Mouse (Mus musculus) cerebellum, postnatal 10 days (tissue): ENCODE results near the gene Ndufs3.
A peak's percentile ranks its signal among the peaks of the same experiment; 100 is the strongest.

Experiments
- DNase-seq, 2 experiments: peaks; one replicate each; pipeline ENCODE4 v3.0.0; 2021; ENCODE audit warnings: mixed read lengths in 2 of 2

The Ndufs3 gene

DNA sequence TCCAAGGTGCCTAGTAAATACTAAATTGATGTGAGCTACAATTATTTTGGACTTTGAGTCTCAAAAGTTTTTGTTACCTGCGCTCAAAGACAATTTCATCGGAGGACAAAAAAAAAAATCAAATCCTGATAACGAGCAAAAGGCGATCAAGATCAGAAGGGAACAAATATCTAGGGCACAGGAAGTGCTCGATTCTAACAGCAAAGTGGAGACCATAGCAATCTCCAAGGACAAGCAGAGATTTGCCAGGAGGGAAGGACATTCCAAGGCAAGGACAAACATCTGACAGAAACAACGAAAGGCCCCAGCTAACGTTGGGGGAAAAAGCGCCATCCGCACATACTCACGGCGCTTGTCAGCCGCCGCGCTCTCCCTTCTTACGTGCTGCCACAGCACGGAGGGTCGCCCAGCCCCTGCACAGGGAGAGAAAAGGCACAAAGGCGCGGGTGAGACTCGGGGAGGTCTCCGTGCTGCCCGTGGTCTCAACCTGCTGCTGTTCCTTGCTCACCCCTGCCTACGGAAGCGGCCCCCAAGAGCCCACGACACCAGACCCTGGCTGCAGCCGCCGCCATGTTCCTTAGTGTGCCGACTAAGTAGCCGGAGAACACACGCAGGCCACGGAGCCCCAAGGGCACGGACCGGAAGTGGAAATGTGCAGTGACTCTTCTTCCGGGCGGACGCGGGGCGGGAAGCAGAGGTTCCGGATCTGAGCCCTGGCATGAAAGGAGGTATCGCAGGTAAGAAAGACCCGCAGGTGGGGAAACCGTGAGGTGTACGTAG lies at the start of gene Ndufs3, which contains the start of gene Kbtbd4:
Gene Ndufs3, minus strand, starts transcription at position 752 of the 780 bp plus-strand sequence.
Gene Kbtbd4, plus strand, starts transcription at position 665 of the 780 bp plus-strand sequence.
- peak; percentile 93 to 94 for DNase-seq

- DNase-seq: no peak
Measured at GRCm38 (mm10) chr2:90953461-90953860, 48.8 kb upstream of the Ndufs3 start.

GRCm38 (mm10) chr2:90950582-90951194 lies 46.1 kb upstream of the Ndufs3 start:
- DNase-seq: no peak

- no peak for DNase-seq
Measured at GRCm38 (mm10) chr2:90950149-90950548, 45.5 kb upstream of the Ndufs3 start.

GRCm38 (mm10) chr2:90941744-90942143 lies 37.1 kb upstream of the Ndufs3 start:
- no peak for DNase-seq

DNA sequence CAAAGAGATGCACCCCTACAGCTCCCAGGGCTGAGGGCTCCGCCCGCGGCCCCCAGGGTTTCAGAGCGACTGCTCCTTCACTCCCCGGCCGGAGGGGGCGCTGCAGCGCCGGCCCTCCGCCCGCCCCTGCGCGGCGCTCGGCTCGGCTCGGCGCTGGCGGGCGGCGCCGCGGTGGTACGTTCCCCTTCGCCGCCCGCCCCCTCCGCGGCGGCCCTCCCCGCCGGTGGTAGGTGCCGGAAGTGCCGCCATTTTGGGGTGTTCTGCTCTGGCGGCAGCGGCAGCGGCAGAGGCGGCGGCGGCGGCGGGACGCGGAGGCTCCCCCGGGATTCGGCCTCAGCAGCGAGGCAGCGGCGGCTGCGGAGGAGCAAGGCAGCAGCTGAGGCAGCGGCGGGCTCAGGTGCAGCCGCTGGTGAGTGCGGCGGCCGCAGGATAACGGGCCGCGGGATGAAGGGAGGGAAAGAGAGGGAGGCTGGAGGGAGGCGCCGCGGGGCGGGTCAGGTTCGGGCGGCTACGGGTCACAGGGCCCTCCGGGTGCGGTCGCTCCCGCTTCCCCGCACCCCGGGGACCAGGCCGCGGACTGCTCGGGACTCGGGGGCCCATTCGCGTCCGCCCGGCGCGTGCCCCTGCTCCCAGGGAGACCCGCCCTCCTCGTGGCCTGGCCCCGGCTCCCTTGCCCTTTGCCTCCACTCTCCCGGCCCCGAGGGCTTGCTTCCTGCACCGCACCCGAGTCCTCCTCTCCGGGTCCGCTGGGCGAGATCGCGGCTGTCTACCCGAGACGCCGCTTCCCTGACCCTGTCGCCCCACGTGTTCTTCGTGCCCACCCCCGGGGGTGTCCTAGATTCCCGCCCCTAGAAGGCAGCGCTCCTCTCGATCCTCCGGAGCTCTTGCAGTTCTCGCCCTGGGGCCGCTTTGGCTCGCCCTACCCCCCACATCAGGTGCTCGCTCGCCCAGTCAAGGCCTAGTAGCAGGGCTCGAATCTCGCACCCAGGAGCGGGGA lies 35.9 kb upstream of the Ndufs3 start, which contains the start of gene Celf1:
Gene Celf1, plus strand, starts transcription at position 150 of the 997 bp plus-strand sequence.
- peak; percentile 91 to 93 for DNase-seq

GRCm38 (mm10) chr2:90939750-90940149 lies 35.1 kb upstream of the Ndufs3 start:
- peak; percentile 41 to 51 for DNase-seq

DNA sequence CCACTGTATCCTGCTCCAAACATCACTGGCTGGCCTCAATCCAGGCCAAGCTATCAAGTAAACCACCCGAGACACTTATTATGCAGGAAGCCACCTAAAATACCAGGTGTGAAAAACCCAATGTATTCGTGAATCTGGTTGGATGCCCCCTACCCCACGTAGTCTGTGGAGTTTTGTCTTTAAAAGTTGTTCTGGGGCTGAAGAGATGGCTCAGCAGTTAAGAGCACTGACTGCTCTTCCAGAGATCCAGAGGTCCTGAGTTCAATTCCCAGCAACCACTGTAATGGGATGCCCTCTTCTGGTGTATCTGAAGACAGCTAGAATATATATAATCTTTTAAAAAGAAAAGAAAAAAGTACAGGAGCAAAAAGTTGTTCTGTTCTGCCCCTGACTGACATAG lies 33.7 kb upstream of the Ndufs3 start:
- DNase-seq: no peak

DNA sequence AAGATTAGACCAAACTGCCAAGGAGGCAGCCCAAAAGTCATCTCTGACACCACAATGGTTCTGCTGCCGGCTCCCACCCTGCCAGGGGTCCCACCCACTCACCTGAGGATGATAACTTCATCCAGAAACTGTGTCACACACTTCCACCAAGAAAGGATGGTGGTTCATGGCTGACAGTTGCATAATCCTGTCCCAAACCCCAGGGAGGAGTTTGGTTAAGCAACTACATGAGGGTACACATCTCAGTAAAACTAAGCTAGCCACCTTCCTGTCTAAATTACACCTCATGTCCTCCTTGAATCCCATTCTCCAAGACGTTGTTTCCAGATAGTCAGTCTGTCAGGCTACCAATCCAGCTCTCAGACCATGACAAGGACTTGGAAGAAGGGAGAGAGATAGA lies 27.6 kb upstream of the Ndufs3 start:
- DNase-seq: no peak

DNA sequence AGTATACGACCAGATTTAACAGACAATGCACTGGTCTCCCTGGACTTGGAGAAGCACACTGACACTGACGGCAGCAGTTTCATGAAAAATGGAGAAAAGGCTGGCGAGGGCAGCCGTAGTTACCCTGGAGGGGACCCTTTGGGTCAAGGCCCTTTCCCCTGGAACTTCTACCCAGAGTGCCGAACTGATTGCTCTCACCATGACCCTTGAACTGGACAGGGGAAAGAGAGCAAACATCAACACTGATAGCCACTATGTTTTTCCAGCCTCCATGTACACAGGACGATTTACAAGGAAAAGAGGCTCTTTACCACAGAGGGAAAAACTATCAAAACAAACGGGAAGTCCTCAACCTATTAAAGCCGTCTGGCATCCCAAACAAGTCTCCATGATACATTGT lies 27.2 kb upstream of the Ndufs3 start:
- DNase-seq: no peak

DNA sequence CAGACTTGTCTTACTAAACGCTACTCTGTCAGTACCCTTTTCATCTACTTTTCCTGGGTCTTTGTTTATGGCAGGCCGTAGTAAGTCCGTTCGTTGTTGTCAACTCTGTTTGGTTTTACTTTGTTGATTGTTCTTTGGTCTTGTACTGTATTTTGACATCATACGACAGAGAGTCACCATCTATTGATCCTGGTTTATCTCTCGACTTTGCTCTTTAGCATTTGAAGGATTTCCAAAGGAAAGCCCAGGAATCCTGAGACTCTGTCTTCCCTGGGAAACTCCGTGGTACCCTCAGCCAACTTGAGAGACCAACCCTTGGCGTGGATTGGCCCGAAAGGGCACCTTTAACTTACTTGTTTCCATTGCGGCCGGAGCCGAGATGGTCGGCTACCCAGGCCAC lies 23.9 kb upstream of the Ndufs3 start:
- no peak for DNase-seq

DNA sequence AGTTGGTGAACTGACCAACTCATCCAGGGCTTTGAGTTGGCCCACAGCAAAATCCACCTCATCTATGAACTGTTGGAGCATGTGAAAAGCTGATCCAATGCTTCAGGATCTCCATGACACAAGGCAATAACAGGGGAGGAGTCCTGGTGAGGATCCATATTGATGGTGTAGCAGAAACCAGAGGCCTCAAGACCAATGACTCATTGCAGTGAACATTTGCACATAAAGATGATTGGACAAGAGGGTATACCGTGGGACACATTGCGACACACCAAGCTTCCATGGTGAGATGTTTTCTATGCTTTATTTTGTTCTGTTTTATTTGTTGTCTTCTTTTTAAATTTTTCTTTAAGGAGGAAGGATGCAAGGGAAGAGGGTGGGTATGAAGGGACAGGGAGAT lies 18.0 kb upstream of the Ndufs3 start:
- no peak for DNase-seq

- no peak for DNase-seq
Measured at GRCm38 (mm10) chr2:90921178-90921577, 16.6 kb upstream of the Ndufs3 start.

GRCm38 (mm10) chr2:90917999-90918698 lies 13.5 kb upstream of the Ndufs3 start:
- DNase-seq: peak in 1 of 2 experiments; percentile 30

- DNase-seq: peak; percentile 82 to 83
Measured at GRCm38 (mm10) chr2:90917233-90917998, 12.8 kb upstream of the Ndufs3 start.

DNA sequence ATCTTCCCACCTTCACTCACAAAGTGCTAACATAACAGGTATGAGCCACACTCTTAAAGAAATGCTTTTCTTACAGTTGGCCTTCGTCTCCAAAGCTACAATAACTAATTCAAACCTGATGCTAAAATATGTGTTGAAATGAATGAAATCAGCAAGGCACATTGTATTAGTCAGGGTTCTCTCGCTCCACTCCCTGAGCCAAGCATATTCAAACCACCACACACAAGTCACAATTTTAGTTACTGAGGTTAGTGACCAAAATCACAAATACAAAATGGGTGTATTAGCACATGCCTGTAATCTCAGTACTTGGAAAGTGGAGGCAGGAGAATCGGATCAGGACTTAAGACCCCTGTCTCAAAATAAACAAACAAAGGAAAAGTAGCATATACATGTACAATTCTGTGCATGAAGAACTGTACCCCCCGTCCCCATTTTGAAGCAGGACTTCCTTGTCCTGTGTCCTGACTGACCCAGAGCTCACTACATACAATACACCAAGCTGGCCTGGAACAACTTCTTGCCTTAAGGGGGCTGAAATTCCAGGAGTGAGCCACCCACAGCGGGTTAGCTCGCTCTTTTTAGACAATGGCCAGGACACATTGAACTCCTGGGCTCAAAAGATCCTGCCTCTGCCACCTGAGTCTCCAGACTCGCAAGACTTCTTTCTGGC lies 12.1 kb upstream of the Ndufs3 start:
- DNase-seq: no peak

GRCm38 (mm10) chr2:90915516-90915915 lies 10.9 kb upstream of the Ndufs3 start:
- DNase-seq: no peak

- DNase-seq: peak; percentile 61 to 75
Measured at GRCm38 (mm10) chr2:90913671-90914070, 9.0 kb upstream of the Ndufs3 start.

DNA sequence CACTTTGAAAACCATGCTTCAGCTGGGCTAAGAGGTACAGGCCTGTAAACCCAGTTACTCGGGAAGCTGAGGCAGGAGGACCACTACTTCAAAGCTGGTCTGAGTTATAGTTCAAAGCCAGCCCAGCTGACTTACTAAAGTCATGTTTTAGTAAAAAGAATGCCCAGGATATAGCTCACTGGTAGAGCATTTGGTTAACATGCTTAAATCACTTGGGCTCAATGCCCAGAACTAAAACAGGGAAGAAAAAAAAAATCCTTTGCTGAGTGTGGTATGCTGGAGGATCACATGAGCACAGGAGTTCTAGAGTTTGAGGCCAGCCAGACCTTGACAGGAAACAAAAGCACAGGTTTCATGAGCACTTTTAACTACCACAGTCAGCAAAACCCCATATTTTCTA lies 7.0 kb upstream of the Ndufs3 start:
- no peak for DNase-seq

GRCm38 (mm10) chr2:90910861-90911260 lies 6.2 kb upstream of the Ndufs3 start:
- no peak for DNase-seq

GRCm38 (mm10) chr2:90906721-90907120 lies 2.1 kb upstream of the Ndufs3 start:
- DNase-seq: no peak
